Mouse (Mus musculus) limb, embryonic 11.5 days (tissue): ENCODE results near the gene Larp1. TPM values are rescaled to one million over a fixed set of nuclear protein-coding genes. Genes with fewer than 3 reads are reported as not detected.

Source experiments
- ATAC-seq: fragments of 200-750 bp; cut with Nextera tagmentation; 2 replicates; pipeline ENCODE4 v1.8.0; 2017; ENCODE audit warnings: low read depth; ENCODE audit not compliant: insufficient number of reproducible peaks, low FRiP score, low TSS enrichment
- DNase-seq: peaks from one replicate; pipeline ENCODE4 v3.0.0-alpha.2; 2015; ENCODE audit warnings: low spot score
- H3K27ac ChIP-seq: fragments of 300-500 bp; sonication (generic); replicated peaks from 2 replicates; pipeline ENCODE4 v1.5.1; 2014; ENCODE audit warnings: low read depth, mild to moderate bottlenecking, low read length
- H3K27me3 ChIP-seq: fragments of 300-500 bp; sonication (generic); 2 replicates; pipeline ENCODE4 v1.6.1; 2014; ENCODE audit warnings: mild to moderate bottlenecking, low read length, mixed read lengths; ENCODE audit not compliant: control insufficient read depth, insufficient read depth
- H3K36me3 ChIP-seq: fragments of 300-500 bp; sonication (generic); 2 replicates; pipeline ENCODE4 v1.6.1; 2014; ENCODE audit warnings: mild to moderate bottlenecking, low read length, moderate library complexity, mixed read lengths; ENCODE audit not compliant: control insufficient read depth, insufficient read depth
- H3K4me1 ChIP-seq: fragments of 300-500 bp; sonication (generic); 2 replicates; pipeline ENCODE4 v1.6.1; 2014; ENCODE audit warnings: low read length, mixed read lengths; ENCODE audit not compliant: control insufficient read depth, insufficient read depth
- H3K4me2 ChIP-seq: fragments of 300-500 bp; sonication (generic); 2 replicates; pipeline ENCODE4 v1.6.1; 2014; ENCODE audit warnings: low read depth, mild to moderate bottlenecking, moderate library complexity; ENCODE audit not compliant: severe bottlenecking
- H3K4me3 ChIP-seq: fragments of 300-500 bp; sonication (generic); 2 replicates; pipeline ENCODE4 v1.5.1; 2014; ENCODE audit warnings: low read depth, low read length
- H3K9ac ChIP-seq: fragments of 300-500 bp; sonication (generic); 2 replicates; pipeline ENCODE4 v1.6.1; 2014; ENCODE audit warnings: mild to moderate bottlenecking, low read length
- H3K9me3 ChIP-seq: fragments of 300-500 bp; sonication (generic); 2 replicates; pipeline ENCODE4 v1.6.1; 2016; ENCODE audit warnings: low read length; ENCODE audit not compliant: control insufficient read depth
- WGBS: fragments of 180-500 bp; shearing (Covaris S2); extraction: QIAGEN DNeasy Blood & Tissue Kit; methylation state at CpG from one replicate; pipeline ENCODE4 v1.1.7; 2014; 5-methylcytosine and 5-hydroxymethylcytosine counted together
- polyA plus RNA-seq: library from polyadenylated mRNA; unstranded; fragments of >200 nt; fragmentation: Nextera tagmentation; extraction: Ambion mirVana; gene quantifications from 2 replicates; pipeline ENCODE4 v1.2.1, GENCODE M21; 2014

Gene Larp1
- polyA plus RNA-seq, 1 experiment from 2014 or later, result 18.9 TPM

- Histone ChIP-seq H3K4me2 (no peak overlapping the region), H3K36me3 (no peaks in the 10 kb centered on the region), H3K9ac (no peak overlapping the region), H3K27me3 (no peaks in the 10 kb centered on the region), H3K27ac (no peak overlapping the region), H3K4me3 (no peak overlapping the region), H3K4me1 (no peaks in the 10 kb centered on the region), H3K9me3 (no peaks in the 10 kb centered on the region)
- WGBS, result 69% methylated on average over 9 of the region's 9 CpGs
- no peak for DNase-seq
- ATAC-seq, result no peak
Measured at GRCm38 (mm10) chr11:57973913-57974234, 35.0 kb upstream of the Larp1 start.

DNA sequence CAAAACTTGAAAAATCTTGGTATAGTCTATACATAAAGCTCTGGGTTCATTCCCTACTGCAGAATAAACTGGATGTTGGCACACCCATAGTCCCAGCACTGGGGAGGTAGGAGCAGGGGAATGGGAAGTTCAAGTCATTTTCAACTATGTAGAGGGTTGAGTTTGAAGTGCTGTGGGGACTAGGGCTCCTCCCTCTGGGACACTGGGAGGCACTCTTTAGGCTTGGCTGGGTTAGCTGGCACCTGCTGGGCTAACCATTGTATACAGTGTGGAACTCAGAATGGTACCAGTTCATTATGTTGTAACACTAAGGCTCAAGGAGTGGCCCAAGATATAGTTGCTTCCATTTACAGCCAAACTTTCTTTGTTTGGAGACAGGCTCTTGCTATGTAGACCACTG, 33.0 kb upstream of the Larp1 start:
- Histone ChIP-seq H3K36me3 (no peaks in the 10 kb centered on the region), H3K27ac (no peak overlapping the region), H3K4me1 (no peaks in the 10 kb centered on the region), H3K9me3 (no peaks in the 10 kb centered on the region), H3K9ac (no peak overlapping the region), H3K4me2 (no peak overlapping the region), H3K4me3 (no peak overlapping the region), H3K27me3 (no peaks in the 10 kb centered on the region)
- DNase-seq (no peak), ATAC-seq (no peak)

DNA sequence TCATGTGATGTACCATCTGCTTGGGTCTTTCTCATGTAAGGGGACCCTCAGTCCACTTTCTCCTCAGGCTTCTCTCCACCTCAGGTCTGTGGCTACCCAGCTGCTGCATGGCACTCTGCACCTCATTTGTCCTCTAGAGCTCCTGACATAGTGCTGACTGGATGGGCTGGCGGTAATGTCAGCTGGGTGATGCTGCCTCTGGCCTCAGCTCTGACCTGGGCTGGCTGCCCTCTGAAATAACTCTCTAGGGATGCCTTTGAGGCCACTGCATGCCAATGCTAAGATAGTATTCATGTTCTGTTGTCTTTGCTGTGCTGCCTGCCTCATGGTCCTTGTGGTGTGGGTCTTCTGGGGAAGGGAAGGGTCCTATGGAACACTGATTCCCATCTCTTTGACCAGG, 31.2 kb upstream of the Larp1 start:
- 100% methylated on average over 1 of the region's 1 CpGs for WGBS
- no peaks in the 10 kb centered on the region for H3K4me1 ChIP-seq
- H3K36me3 ChIP-seq, result no peaks in the 10 kb centered on the region
- no peaks in the 10 kb centered on the region for H3K27me3 ChIP-seq
- H3K27ac ChIP-seq, result no peak overlapping the region
- no peaks in the 10 kb centered on the region for H3K9me3 ChIP-seq
- H3K4me2 ChIP-seq, result no peak overlapping the region
- no peak overlapping the region for H3K4me3 ChIP-seq
- DNase-seq, result no peak
- no peak overlapping the region for H3K9ac ChIP-seq
- ATAC-seq, result no peak

DNA sequence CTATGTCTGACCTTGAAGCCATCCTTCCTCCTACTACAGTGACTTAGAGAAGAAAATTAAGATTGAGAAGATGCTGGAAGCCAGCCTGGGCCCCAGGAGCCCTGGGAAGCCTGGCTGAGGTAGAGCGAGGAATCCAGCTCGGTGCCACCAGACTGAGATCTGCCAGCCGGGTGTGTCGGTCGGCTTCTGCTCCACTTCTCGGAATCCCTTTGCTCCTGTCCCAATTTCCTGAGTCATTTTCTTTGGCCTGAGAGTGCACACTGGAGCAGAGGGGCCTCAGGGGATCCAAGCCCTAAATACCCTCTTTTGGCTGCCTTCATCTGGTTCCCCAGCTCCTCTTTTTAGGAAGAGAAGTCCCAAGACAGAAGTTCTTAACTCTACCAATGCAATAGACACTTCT, 29.2 kb upstream of the Larp1 start:
- no peak overlapping the region for H3K4me3 ChIP-seq
- H3K9me3 ChIP-seq, result no peaks in the 10 kb centered on the region
- H3K9ac ChIP-seq, result no peak overlapping the region
- H3K27me3 ChIP-seq, result no peaks in the 10 kb centered on the region
- H3K4me1 ChIP-seq, result no peaks in the 10 kb centered on the region
- H3K36me3 ChIP-seq, result no peaks in the 10 kb centered on the region
- ATAC-seq, result no peak
- 89% methylated on average over 6 of the region's 6 CpGs for WGBS
- no peak overlapping the region for H3K27ac ChIP-seq
- no peak overlapping the region for H3K4me2 ChIP-seq
- no peak for DNase-seq

- DNase-seq, result no peak
- 84% methylated on average over 12 of the region's 12 CpGs for WGBS
- no peak overlapping the region for H3K4me2 ChIP-seq
Measured at GRCm38 (mm10) chr11:57981083-57981809, 27.6 kb upstream of the Larp1 start.

DNA sequence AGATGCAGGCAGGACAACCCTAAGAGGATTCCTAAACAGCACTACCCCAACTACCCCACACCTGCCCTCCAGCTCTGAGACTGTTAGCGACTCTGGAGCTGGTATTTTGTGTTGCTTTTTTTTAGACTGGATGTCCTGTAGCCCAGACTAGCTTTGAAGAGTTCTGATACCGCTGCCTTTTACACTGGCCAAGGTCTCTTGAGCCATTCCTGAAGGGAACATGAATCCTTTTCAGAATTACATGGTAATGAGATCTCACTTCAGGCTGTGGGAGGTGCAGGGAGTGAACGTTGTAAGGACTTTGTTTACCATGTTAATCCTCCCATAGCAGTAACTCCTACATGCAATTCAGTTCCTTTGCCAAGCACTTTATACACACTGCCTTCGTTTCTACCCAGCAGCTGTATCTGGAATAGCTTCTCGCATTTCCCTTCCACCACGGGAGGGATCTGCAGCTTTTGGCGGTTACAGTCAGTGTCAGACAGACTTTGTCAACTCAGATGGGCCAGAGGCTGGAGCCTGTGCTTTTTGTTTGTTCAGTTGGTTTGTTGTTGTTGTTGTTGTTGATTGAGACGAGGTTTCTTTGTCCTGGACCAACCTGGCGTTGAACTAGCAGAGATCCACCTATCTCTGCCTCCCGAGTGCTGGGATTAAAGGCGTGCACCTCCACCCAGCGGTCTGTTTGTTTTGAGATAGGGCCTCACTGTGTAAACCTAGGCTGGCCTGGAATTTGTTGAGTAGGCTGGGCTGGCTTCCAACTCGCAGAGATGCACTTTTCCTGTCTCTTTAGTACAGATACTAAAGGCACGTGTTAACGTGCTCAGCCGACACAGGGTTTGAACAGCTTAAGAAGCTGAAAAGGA, 25.2 kb upstream of the Larp1 start:
- Histone ChIP-seq H3K36me3 (no peaks in the 10 kb centered on the region), H3K9ac (no peak overlapping the region), H3K9me3 (no peaks in the 10 kb centered on the region), H3K27me3 (no peaks in the 10 kb centered on the region), H3K4me3 (no peak overlapping the region), H3K4me2 (no peak overlapping the region), H3K4me1 (no peaks in the 10 kb centered on the region), H3K27ac (no peak overlapping the region)
- WGBS, result 51% methylated on average over 16 of the region's 16 CpGs
- ATAC-seq (no peak), DNase-seq (no peak)

More at GRCm38 (mm10) chr11:57981083-57981809, 27.6 kb upstream of the Larp1 start:
- Histone ChIP-seq H3K4me3 (no peak overlapping the region), H3K27me3 (no peaks in the 10 kb centered on the region), H3K4me1 (no peaks in the 10 kb centered on the region), H3K9ac (no peak overlapping the region), H3K36me3 (no peaks in the 10 kb centered on the region), H3K9me3 (no peaks in the 10 kb centered on the region), H3K27ac (no peak overlapping the region)
- ATAC-seq, result no peak

DNA sequence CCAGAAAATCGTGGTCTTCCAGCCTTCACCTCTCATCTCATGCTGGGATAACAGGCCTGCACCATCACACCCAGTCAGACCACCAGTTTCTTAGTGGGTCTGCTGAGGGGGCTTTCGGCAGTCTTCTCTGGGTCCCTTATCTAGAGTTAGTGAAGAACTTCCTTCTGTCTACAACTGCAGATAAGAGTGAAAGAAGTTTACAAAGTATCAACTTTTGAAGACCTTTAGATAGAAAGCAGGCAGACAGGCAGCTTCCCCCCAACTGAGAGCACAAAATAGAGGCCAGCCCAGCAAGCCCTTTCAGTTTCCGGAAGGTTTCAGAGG, 24.6 kb upstream of the Larp1 start:
- Histone ChIP-seq H3K36me3 (no peaks in the 10 kb centered on the region), H3K9me3 (no peaks in the 10 kb centered on the region), H3K4me1 (no peaks in the 10 kb centered on the region), H3K27ac (no peak overlapping the region), H3K27me3 (no peaks in the 10 kb centered on the region), H3K4me2 (no peak overlapping the region), H3K9ac (no peak overlapping the region), H3K4me3 (no peak overlapping the region)
- ATAC-seq (no peak), DNase-seq (no peak)
- WGBS, result 72% methylated on average over 3 of the region's 3 CpGs

- WGBS, result 89% methylated on average over 3 of the region's 3 CpGs
- no peak overlapping the region for H3K9ac ChIP-seq
- H3K9me3 ChIP-seq, result no peaks in the 10 kb centered on the region
- no peaks in the 10 kb centered on the region for H3K27me3 ChIP-seq
- no peak overlapping the region for H3K4me3 ChIP-seq
- DNase-seq, result no peak
- ATAC-seq, result no peak
- H3K4me2 ChIP-seq, result no peak overlapping the region
- no peaks in the 10 kb centered on the region for H3K36me3 ChIP-seq
- H3K4me1 ChIP-seq, result no peaks in the 10 kb centered on the region
- H3K27ac ChIP-seq, result no peak overlapping the region
Measured at GRCm38 (mm10) chr11:57985485-57985884, 23.4 kb upstream of the Larp1 start.
